Mouse (Mus musculus): Measurements from ENCODE around the gene Hps4. TPM values are rescaled to one million over a fixed set of nuclear protein-coding genes. Genes with fewer than 3 reads are reported as not detected.
A peak's percentile ranks its signal among the peaks of the same experiment; 100 is the strongest.

Hps4 gene
- total RNA-seq, 2 experiments from 2014 or later = 24.3 to 29.3 TPM

GRCm38 (mm10) chr5:112320936-112321335 lies 21.9 kb upstream of the Hps4 start:
- DNase-seq (ENCODE audit: low spot score in 2 of 2) = peak; percentile 81 to 98
- intact Hi-C loops (cut with DNase I) = loop anchor here (1.0 kb wide), 2 partner anchors 45 to 93 kb away; partner anchors contain the start of gene Tpst2

GRCm38 (mm10) chr5:112321376-112321775 lies 21.5 kb upstream of the Hps4 start:
- intact Hi-C loops (cut with DNase I) = loop anchor here (1.0 kb wide), 2 partner anchors 45 to 93 kb away; partner anchors contain the start of gene Tpst2

DNA sequence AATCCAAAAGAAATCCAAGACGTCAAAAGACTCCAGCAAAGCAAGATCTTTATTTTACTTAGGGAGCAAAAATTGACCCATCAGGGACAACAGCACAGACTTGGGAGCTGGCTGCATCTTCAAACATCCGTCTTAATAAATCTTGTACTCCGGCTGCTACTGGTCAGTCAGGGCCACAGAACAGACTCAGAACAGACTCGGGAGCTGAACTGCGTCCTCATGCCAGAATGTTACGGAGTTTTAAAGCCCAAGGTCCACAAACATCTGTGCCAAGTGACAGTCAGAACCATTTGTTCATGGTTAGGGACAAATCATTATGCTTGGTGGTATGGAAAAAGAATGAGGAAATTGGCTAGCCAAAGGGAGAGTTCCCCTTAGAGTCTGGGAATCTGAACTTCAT lies 19.6 kb upstream of the Hps4 start:
- intact Hi-C loops (cut with DNase I) = no loop called here
- DNase-seq (ENCODE audit: low spot score in 2 of 2) = no peak

More at GRCm38 (mm10) chr5:112321376-112321775, 21.5 kb upstream of the Hps4 start:
- no peak for DNase-seq (ENCODE audit: low spot score in 2 of 2)

DNA sequence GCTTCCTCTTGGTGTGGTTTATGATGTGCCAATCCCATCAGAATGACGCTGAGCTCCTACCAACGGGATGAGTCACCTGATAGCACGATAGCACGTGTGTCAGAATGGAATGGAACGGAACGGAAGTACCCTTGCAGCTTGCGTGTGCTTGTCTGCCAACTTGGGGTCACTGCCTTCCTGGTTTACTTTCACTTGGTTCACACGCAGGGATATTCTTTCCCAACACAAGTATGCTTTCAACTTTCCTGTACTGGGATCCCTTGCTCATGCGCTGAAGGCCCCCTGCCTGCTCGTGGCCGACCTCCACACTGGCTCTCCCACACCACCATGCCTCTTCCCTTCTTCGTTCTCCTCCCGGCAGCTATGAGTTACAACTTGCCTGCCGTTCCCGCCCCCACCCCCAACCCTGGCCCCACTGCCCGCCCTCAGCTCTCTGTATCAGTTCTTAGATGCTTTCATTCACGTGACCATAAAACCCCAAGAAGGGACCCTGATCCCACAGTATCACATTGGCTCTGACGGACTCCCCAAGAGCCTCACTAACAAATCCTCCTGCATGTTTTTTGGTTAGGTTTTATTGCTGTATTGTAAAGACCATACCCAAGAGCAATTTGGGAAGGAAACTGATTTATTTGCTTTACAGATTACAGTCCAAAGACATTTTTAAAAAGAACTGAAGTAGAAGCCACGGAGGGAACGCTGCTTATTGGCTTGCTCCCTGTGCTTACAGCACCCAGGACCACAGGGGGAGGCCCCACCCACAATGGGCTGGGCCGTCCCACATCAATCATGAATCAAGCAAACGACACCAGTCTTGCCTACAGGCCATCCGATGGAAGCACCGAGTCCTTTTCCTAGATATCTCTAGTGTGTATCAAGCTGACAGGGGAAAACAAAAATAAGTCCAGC lies 18.0 kb upstream of the Hps4 start:
- no peak for DNase-seq (ENCODE audit: low spot score in 2 of 2)
- intact Hi-C loops (cut with DNase I) = no loop called here

DNA sequence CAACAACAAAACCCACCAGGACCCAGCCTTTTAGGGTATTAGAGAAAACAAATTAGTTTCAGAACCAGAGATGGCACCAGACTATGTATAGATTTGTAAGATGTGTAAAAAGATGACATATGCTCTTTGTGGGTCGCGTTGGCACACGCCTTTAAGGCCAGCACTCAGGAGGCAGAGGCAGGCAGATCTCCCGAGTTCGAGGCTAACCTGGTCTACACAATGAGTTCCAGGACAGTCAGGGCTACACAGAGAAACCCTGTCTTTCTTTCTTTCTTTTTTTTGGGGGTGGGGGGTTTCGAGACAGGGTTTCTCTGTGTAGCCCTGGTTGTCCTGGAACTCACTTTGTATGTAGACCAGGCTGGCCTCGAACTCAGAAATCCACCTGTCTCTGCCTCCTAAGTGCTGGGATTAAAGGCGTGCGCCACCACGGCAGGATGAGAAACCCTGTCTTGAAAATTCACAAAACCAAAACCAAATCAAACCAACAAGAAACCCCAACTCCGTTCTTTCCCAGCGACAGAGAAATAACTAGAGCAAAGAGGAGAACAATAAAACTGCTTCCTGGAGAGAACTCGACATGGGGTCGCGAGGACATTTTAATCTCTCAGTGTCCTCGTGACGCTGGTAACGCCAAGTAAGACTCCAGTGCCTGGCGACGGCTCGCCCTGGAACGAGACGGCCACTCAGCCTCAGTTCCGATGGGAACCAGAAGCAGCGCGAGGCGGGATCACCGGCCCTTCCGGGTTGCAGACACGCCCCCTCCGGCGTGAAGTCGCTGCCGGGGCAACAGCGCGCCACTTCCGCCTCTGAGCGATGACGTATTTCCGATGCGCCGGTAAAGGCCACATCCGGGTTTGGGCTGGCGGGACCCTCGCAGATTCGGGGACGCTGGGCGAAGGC lies 17.1 kb upstream of the Hps4 start, which contains the start of gene Tfip11:
Gene Tfip11 (plus strand): TSS at position 813 of the 900 bp plus-strand sequence.
- intact Hi-C loops (cut with DNase I) = loop anchor here (1.0 to 2.0 kb wide), 3 partner anchors 18 to 85 kb away; partner anchors contain the start of genes Hps4, Srrd and Tpst2
- DNase-seq (ENCODE audit: low spot score in 2 of 2) = peak; percentile 96 to 98

DNA sequence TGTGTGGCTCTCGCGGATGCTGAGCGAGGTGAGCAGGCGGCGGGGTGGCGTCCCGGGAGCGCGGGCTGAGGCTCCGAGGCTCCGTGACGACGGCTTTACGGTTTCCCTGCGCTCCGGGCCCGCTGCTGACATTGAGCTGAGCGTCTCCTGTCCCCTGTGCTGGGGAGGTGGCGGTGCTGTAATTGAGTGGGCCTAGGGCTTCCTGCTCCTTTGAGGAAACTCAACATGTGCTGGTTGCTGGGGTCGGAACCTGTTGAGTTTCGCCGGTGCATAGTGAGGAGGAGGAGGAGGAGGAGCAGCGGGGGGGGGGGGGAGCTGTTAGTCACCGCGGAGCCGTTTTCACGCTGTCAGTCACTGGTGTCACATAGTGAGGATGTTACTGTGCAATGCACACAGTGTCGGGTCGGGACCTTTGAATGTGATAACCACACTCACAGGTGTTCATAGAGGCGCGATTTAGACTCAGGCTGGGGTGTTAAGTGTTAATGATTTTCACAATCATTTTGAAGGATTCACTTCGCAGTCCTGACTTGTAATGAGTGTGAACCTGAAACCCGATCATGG lies 16.4 kb upstream of the Hps4 start:
- DNase-seq (ENCODE audit: low spot score in 2 of 2) = no peak

DNA sequence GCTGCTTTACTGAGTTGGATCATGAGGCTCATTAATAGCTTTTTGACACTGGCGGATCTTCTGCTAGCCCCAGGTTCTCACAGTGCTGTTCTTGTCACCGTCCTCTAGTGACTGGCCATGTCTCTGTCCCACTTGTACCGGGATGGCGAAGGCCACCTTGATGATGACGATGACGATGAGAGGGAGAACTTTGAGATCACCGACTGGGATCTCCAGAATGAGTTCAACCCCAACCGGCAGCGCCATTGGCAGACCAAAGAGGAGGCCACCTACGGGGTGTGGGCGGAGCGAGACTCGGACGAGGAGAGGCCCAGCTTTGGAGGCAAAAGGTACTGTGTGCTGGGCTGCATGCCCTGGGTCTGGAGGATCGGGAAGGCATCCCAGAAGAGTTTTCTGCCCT lies 15.0 kb upstream of the Hps4 start:
- no peak for DNase-seq (ENCODE audit: low spot score in 2 of 2)
- intact Hi-C loops (cut with DNase I) = loop anchor here (2.0 kb wide), 2 partner anchors 51 to 87 kb away; partner anchors contain the start of gene Tpst2

More for the DNA sequence above, 16.4 kb upstream of the Hps4 start:
- intact Hi-C loops (cut with DNase I) = loop anchor here (1.0 to 2.0 kb wide), 3 partner anchors 17 to 86 kb away; partner anchors contain the start of genes Hps4, Srrd and Tpst2

- intact Hi-C loops (cut with DNase I) = no loop called here
- no peak for DNase-seq (ENCODE audit: low spot score in 2 of 2)
Measured at GRCm38 (mm10) chr5:112329805-112330564, 12.9 kb upstream of the Hps4 start.

- intact Hi-C loops (cut with DNase I) = loop anchor here (2.0 kb wide), 1 partner anchor 95 kb away; no protein-coding TSS in a partner anchor
- DNase-seq (ENCODE audit: low spot score in 2 of 2) = peak in 1 of 2 experiments; percentile 54
Measured at GRCm38 (mm10) chr5:112335473-112335872, 7.4 kb upstream of the Hps4 start.

DNA sequence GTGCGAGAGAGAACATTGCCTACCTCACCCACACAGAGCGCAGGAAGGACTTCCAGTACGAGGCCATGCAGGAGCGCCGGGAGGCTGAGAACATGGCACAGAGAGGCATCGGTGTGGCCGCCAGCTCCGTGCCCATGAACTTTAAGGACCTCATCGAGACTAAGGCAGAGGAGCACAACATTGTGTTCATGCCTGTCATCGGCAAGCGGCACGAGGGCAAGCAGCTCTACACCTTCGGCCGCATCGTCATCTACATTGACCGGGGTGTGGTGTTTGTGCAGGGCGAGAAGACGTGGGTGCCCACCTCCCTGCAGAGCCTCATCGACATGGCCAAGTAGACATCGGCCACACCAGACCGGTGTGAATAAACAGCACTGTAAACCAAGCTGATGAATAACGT lies 5.9 kb upstream of the Hps4 start:
- intact Hi-C loops (cut with DNase I) = no loop called here
- no peak for DNase-seq (ENCODE audit: low spot score in 2 of 2)

DNA sequence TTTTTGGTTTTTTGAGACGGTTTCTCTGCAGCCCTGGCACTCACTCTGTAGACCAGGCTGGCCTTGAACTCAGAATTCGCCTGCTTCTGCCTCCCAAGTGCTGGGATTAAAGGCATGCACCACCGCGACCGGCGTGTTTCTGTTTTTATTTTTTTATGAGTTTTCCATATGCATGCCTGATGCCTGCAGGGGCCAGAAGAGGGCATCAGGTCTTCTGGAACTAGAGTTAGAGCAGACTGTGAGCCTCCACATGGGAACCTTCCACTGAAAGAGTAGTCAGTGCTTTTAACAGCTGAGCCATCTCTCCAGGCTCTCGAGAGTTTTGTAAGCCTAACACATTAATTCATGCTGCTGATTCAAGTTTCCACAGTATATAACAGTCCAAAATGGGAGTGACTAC lies 3.7 kb upstream of the Hps4 start:
- intact Hi-C loops (cut with DNase I) = no loop called here
- DNase-seq (ENCODE audit: low spot score in 2 of 2) = no peak

DNA sequence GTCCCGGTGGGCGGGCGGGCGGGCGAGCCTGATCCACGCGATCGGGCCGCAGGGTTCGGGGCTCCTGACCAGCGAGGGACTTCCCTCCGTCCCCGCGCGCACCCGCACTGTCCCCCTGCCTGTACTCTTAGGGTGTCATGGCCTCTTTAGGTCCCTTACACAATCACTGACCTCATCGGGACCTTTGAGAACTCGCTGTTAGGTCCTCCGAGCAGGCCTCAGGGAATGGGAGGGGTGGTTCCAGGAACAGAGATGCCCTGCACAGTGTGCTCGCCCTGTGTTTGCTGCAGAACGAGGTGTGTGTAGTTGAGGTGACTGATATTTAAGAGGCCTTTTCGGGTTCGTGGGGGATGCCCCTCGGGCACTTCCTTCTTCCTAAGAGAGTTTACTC lies 317 bp downstream of the Hps4 start:
- peak; percentile 25 to 42 for DNase-seq (ENCODE audit: low spot score in 2 of 2)
- intact Hi-C loops (cut with DNase I) = loop anchor here (1.0 to 5.0 kb wide), 2 partner anchors 17 to 84 kb away; partner anchors contain the start of gene Tfip11

DNA sequence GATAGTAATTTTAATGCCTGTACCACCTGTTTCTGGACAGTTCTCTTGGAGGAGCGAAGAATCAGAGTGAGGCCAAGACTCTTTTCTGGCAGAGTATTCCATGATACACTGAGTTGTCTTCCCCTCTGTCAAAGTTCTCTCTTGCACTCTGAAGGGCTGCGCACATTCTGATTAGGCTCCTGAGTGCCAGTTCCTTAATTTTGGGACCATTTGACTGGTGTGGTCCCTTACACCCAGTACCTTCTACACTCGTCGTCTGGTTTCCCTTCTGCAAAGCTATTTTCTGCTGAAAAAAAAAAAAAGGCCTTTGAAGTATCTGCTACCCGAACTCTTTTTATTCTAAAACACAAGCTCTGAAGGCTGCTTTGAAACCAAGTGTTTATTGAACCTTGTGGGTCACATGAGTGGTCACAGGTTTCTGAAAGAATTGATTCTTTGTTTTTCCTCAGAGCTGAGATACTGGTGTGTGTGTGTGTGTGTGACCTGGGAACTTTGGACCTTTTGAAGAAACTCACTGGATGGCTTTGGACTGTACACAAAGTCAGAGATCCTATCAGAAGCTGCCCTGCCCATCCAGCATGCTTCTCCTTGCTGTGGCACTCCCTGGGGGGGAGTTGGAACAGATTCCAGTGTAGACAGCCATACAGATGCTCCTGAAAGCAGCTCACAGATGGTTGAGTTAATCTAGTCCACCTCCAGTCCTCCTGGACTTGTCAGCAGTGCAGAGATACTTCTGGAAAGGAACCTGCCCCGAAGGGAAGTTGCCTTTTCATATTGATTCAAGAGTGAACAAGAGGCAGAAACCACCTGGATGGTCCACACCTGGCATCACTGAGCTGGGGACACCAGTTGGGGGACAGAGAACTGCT lies 1.4 kb downstream of the Hps4 start:
- DNase-seq (ENCODE audit: low spot score in 2 of 2) = peak; percentile 40 to 94
- intact Hi-C loops (cut with DNase I) = loop anchor here (1.0 to 5.0 kb wide), 2 partner anchors 50 to 83 kb away; partner anchors contain the start of gene Asphd2

GRCm38 (mm10) chr5:112346211-112346965 lies 3.5 kb downstream of the Hps4 start:
- no peak for DNase-seq (ENCODE audit: low spot score in 2 of 2)
- intact Hi-C loops (cut with DNase I) = no loop called here

DNA sequence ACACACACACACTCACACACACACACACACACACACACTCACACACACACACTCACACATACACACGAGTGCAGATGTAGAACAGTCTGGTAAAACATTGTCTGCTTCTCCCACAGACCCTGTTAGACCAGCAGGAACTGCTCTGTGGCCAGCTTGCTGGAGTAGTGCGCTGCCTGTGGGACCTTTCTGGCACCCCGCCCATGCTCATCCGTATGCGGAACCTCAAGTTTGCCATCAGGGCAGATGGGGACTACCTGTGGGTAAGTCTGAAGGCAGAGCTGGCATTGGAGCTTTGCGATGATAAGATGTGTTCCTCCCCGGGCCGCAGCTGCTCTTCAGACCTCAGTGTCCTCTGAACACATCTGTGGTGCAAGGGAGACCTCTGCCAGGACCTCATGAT lies 6.3 kb downstream of the Hps4 start:
- DNase-seq (ENCODE audit: low spot score in 2 of 2) = no peak
- intact Hi-C loops (cut with DNase I) = no loop called here

DNA sequence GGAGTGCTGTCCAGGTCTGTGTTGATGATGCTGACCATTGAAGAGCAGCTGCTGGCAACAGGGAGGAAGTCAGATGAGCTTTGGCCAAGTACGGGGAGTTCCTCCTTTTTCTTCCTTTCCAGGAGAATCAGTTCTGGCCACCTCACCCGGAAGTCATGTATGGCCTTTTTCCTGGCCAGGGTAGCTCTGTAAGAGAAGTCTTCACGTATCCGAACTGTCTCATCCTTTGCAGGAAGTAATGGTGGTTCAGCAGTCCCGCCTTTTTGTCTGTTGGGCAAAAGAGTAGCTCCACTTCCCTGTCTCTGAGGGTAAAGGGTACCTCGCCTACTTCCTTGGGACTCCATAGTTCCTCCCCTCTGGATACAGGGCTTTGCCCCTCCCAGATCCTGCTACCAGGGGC lies 12.6 kb downstream of the Hps4 start:
- DNase-seq (ENCODE audit: low spot score in 2 of 2) = no peak
- intact Hi-C loops (cut with DNase I) = no loop called here

GRCm38 (mm10) chr5:112355910-112356309 lies 13.0 kb downstream of the Hps4 start, which contains the start of gene Gm6583:
TSS of gene Gm6583 (minus strand) at chr5:112356033.
- DNase-seq (ENCODE audit: low spot score in 2 of 2) = no peak
- intact Hi-C loops (cut with DNase I) = no loop called here
